Mouse (Mus musculus): ENCODE data around the gene Celf3. TPM values are rescaled to one million over a fixed set of nuclear protein-coding genes. Genes with fewer than 3 reads are reported as not detected.

Celf3 gene
- total RNA-seq, 2 experiments from 2014 or later = not detected

DNA sequence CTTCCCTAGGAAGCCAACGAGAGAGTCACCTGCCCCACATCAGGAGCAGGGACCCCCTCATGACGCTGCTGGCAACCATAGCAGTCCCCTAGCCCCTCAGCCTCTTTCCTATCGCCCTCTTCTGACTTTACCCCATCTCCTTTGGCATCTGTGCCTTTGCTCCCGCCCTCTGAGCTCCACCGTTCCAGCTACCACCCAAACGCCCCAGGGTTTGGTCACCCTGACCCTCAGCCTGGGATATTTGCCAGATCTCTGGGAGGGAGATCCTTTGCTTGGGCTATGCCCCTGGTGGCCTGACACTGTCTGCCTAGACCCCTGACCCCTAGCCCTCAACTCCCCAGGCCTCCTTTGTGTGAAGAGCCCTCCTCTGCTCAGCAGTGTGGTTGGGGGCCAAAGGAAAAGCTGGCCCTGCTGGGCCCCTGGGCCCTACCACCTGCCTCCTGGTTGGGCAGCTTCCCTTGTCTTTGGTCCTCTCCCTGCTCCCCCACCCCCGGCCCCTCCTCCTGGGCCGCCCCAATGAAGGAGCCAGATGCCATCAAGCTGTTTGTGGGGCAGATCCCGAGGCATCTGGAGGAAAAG lies 585 bp downstream of the Celf3 start:
- ATAC-seq (replicated peaks; ENCODE audit: low FRiP score, poor library complexity, severe bottlenecking) = no peak

DNA sequence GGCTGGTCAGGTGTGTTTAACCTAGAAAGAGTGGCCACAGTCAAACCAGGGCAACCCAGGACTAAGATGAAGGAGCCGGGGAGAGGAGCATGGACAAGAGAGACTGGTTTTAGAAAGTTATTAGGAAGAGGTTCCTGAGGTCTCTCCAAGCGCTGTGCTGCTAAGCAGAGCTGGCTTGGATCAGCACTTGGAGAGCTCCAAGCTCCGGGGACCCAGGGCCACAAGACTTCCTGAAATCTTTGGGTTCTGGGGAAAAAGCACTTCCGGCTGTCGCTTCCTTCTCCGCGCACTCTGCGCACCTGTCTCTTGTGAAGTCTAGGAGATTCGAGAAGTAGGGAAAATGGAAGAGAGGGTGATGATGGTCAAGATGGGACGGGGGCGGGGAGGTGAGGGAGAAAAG lies 1.5 kb downstream of the Celf3 start:
- ATAC-seq (replicated peaks; ENCODE audit: low FRiP score, poor library complexity, severe bottlenecking) = no peak

DNA sequence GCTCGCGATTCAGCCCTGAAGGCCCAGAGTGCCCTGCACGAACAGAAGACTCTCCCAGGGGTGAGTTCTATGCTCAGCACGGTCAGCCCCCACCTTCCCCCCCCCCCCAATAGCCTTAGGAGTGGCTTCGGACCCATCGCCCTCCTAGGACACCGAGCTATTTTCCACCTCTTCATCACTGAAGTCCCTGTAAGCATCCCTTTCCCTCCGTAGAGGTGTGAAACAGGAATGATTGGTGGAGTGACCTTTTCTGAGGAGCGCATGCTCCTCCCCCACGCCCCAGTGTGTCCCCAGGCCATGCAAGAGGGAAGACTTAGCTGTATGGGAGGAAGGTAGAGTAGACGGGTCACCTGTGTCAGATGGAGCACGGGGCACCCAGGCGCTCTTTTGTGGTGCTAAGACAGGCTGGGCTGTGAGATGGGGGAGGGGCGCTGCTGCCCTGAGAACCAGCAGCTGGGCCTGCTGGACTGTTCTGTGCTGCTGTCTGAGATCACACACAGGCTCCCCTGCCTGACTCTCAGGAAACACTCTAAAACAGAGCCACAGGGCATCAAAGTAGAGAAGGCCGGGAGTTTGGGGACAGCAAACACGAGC lies 2.3 kb downstream of the Celf3 start, which contains the start of gene Riiad1:
TSS of gene Riiad1 (minus strand) at position 51 of the 594 bp plus-strand sequence.
- ATAC-seq (replicated peaks; ENCODE audit: low FRiP score, poor library complexity, severe bottlenecking) = no peak

DNA sequence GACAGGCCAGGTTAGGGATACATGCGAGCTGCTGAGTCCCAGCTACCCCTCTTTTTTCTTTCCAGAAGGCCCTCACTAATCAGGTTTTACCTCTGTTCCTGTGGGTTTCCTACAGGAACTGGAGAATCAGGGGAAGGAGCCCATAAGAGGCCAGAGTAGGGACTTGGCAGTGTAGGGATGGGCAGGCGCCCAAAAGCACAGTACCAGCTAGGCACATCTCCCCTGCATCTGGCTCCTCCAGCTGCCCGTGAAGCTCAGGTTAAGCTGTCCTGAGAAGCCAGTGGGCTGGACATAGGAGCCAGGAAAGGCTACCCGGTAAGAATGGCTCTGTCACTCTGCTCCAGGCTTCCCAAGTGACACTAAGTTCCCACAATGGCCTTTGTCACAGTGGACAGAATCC lies 3.3 kb downstream of the Celf3 start:
- no peak for ATAC-seq (replicated peaks; ENCODE audit: low FRiP score, poor library complexity, severe bottlenecking)

DNA sequence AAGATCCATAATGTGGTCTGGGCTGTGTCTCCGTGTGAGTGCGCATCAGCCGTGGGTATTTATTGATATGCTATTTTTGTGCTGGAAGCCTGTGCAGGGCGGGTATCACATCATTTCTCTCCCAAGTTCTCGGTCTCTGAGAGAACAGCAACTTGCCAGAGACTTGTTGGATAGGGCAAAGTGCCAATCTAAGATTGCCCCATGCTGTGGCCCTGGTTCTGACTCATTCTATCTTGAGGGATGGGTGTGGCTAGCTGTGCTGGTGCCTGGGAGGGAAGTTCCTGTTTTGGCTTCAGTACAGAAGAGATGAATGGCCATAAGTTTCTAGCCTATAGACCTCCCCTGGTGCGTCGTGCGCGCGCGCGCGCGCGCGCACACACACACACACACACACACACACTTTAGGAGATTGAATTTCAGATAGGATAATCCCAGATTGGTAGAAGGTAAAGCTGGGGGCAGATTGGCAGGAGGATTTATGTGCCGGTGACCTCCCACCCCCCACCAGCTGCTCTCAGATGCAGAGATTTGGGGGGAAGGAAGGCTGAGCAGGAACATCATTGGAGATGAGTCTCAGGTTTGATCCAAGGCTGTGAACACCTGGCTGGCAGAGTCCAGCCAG lies 4.8 kb downstream of the Celf3 start:
- ATAC-seq (replicated peaks; ENCODE audit: low FRiP score, poor library complexity, severe bottlenecking) = no peak

DNA sequence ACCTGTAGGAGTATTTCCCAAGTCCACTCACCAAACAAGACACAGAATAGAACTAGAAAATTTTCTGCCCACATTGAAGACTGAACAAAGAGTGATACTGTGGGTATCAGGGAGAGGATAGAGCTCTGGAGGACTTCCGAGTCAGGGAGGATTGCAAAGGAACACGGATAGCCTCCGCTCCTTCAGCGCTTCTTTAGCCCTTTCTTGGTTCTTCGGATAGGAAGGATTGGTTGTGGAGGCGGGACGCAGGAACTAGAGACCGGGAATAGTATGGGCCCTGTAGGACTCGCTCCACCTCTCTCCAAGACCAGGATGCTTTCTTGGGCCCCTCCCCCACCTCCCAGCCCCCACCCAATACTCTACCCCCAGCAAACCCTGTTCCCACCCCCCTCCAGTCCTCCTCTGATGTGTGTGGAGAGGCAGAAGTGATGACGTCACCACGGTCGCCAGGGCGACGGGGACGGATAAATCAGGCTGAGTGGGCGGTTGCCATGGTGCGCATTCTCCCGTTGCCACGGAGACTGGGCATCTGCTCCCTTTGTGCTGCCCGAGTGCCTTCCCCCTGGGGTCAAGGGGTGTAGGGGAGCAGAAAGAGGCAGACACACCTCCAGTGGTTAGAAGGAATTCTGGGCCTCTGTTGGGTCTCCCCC lies 5.8 kb downstream of the Celf3 start:
- no peak for ATAC-seq (replicated peaks; ENCODE audit: low FRiP score, poor library complexity, severe bottlenecking)

DNA sequence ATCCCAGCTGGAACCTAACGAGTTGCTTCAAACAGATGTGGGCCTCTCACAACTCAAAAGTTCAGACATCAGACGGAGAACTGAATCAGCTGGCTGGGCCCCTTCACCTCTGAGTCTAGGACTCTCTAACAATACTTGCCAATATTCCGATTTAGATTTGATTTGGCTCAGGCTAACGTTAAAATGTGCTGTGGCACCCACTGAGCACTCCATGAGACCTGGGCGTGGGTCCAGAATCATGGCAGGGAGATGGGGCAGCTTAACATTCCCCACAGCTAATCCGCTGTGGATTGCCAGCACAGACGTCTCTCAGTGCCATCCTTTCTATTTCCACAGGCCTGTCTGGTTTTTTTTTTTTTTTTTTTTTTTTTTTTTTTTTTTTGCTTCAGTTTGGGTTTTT lies 7.8 kb downstream of the Celf3 start:
- no peak for ATAC-seq (replicated peaks; ENCODE audit: low FRiP score, poor library complexity, severe bottlenecking)

DNA sequence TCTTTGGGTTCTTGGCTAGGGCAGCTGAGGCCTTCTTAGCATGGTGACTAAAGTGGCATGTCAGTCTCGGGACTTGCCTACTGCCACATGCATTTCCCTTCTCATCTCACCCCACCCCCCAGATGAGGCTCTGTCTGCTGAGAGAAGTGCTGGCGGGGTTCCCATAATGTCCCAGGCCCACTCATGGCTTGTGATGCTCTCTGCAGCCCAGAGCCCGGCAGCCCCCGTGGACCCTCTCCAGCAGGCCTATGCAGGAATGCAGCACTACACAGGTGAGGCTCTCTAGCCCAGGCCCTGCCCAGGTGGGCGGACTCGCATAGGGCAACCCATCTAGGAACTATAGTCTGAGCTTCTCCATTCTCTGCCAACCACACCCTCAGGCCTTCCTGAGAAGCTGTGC lies 9.5 kb downstream of the Celf3 start:
- ATAC-seq (replicated peaks; ENCODE audit: low FRiP score, poor library complexity, severe bottlenecking) = no peak

DNA sequence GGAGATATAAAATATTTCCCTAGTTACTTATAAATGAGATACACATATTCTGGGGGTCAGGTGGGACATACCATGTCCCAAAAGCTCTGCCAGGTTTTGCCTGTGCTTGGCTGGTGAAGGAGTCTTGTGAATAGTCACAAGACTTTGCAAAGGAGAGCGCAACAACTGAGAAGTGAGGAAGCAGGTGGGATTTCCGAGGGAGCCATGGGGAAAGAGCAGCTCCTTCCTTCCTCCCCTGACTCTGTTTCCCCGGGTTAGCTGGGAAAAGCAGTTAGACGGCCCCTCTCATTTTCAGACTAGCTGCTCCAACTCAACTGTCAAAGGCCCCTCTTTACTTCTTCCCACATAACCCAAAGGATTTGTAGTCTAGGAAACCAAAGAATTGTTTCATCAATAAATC lies 19.1 kb downstream of the Celf3 start:
- ATAC-seq (replicated peaks; ENCODE audit: low FRiP score, poor library complexity, severe bottlenecking) = no peak

DNA sequence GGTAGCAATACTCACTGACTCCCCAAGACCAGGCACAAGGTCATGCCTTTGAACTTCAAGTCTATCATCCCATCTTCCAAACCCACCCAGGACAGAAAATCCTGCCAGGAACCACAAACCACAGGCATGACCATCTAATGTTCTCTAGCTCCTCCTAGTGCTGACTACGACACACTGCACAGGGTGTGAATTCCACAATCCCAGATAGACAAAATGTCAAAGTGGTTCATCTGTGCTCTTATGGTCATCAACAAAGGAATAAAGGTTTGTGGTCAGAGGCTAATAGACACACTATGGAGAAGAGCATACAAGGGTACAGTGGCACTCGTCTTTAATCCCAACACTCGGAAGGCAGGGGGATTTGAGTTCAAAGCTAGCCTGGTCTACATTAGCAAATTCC lies 24.1 kb downstream of the Celf3 start:
- ATAC-seq (replicated peaks; ENCODE audit: low FRiP score, poor library complexity, severe bottlenecking) = peak; percentile 74

DNA sequence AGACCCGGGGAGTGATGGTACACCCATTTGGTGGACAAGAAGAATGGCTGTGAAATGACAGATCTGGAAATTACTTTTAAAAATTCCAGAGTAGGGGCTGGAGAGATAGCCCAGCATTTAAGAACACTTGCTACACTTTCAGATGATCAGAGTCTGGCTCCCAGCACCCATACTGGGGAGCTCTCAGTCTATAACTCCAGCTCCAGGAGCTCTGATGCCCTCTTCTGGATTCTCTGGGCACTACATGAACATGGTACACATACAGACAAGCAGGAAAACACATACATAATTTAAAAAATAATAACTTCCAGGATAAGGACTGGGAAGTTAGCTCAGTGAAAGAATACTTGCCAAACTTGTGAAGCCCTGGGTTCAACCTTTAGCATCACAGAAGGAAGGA lies 28.6 kb downstream of the Celf3 start:
- ATAC-seq (replicated peaks; ENCODE audit: low FRiP score, poor library complexity, severe bottlenecking) = no peak

DNA sequence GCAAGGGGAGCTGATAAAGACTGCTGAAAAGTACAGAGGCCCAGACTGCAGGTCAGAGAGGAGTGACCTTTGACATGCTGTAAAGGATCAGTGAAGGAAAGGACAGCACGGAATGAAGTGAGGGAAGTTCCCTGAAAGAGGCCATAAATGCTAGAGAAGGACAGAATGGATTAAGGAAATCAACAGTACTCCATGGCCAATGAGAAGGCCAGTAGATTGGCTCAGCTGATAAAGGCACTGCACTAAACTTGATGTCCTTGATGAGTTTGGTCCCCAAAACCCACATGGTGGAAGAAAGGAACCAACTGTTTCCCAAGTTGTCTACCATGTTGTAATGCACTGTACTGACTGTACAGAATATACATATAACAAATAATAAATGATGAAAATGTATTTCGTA lies 48.6 kb downstream of the Celf3 start:
- no peak for ATAC-seq (replicated peaks; ENCODE audit: low FRiP score, poor library complexity, severe bottlenecking)

DNA sequence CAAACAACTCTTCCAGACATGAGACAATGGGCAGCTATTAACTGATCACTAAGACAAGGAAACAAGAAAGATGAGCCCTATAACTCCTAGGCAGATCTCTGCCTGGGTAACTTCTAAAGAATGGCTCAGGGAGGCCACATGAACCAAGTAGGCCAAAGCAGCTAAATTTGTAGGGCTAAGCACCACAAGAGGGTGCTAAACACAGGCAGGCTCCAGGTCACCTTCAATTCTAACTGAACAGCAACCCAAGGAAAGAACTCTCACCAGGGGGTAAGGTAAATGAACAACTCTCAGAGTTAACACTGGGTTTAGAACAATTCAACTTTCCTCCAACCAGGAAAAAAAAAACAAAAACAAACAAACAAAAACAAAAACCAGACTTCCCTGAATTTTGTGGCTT lies 55.9 kb downstream of the Celf3 start:
- 0 out of 2 replicates have a peak, but pooled peaks have one; percentile 49 for ATAC-seq (replicated peaks; ENCODE audit: low FRiP score, poor library complexity, severe bottlenecking)

DNA sequence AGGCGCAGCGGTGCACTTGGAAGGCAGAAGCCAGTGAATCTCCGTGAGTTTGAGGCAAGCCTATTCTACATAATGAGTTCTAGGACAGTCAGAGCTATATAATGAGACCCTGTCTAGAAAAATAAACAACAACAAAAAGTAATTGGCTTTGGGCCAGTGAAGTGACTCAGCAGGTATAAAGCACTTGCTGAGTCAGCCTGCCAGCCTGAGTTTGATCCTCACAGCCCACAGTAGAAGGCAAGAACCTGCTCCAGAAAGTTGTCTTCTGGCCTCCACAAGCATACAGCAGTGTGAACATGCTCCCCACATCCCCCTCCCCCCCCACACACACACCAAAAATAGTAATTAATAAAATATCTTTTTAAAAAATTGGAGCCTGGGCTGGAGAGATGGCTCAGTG lies 59.1 kb downstream of the Celf3 start:
- ATAC-seq (replicated peaks; ENCODE audit: low FRiP score, poor library complexity, severe bottlenecking) = peak; percentile 77

Other genes starting within 250 kb of the Celf3 start
- gene Gm4778, start 214.3 kb upstream of the Celf3 start, total RNA-seq (2015; ENCODE audit: low replicate concordance) = not detected in 2 replicates
- gene Gm4778, start 214.3 kb upstream of the Celf3 start, total RNA-seq (2017; ENCODE audit: low replicate concordance) = not detected in 2 replicates
- 2.9 TPM in 1 of 2 replicates, not detected in the other for gene Them4, start 168.2 kb upstream of the Celf3 start, total RNA-seq (2015; ENCODE audit: low replicate concordance)
- 0.84 and 1.2 TPM in 2 replicates for gene Them4, start 168.2 kb upstream of the Celf3 start, total RNA-seq (2017; ENCODE audit: low replicate concordance)
- gene Them5, start 136.2 kb upstream of the Celf3 start, total RNA-seq (2015; ENCODE audit: low replicate concordance) = not detected in 2 replicates
- not detected in 2 replicates for gene Them5, start 136.2 kb upstream of the Celf3 start, total RNA-seq (2017; ENCODE audit: low replicate concordance)
- not detected in 2 replicates for gene C2cd4d, start 115.9 kb upstream of the Celf3 start, total RNA-seq (2015; ENCODE audit: low replicate concordance)
- not detected in 2 replicates for gene C2cd4d, start 115.9 kb upstream of the Celf3 start, total RNA-seq (2017; ENCODE audit: low replicate concordance)
- not detected in 2 replicates for gene Rorc, start 105.5 kb upstream of the Celf3 start, total RNA-seq (2015; ENCODE audit: low replicate concordance)
- not detected in 2 replicates for gene Rorc, start 105.5 kb upstream of the Celf3 start, total RNA-seq (2017; ENCODE audit: low replicate concordance)
- gene Lingo4, start 79.8 kb upstream of the Celf3 start, total RNA-seq (2015; ENCODE audit: low replicate concordance) = not detected in 2 replicates
- not detected in 2 replicates for gene Lingo4, start 79.8 kb upstream of the Celf3 start, total RNA-seq (2017; ENCODE audit: low replicate concordance)
- 1.9 and 6.5 TPM in 2 replicates for gene Tdrkh, start 65.0 kb upstream of the Celf3 start, total RNA-seq (2015; ENCODE audit: low replicate concordance)
- gene Tdrkh, start 65.0 kb upstream of the Celf3 start, total RNA-seq (2017; ENCODE audit: low replicate concordance) = 1.7 TPM in 1 of 2 replicates, not detected in the other
- gene Mrpl9, start 35.0 kb upstream of the Celf3 start, total RNA-seq (2015; ENCODE audit: low replicate concordance) = 11.5 and 20.8 TPM in 2 replicates
- gene Mrpl9, start 35.0 kb upstream of the Celf3 start, total RNA-seq (2017; ENCODE audit: low replicate concordance) = 10.5 and 13.0 TPM in 2 replicates
- gene Oaz3, start 34.4 kb upstream of the Celf3 start, total RNA-seq (2015; ENCODE audit: low replicate concordance) = not detected in 2 replicates
- not detected in 2 replicates for gene Oaz3, start 34.4 kb upstream of the Celf3 start, total RNA-seq (2017; ENCODE audit: low replicate concordance)
- not detected in 2 replicates for gene Riiad1, start 2.0 kb downstream of the Celf3 start, total RNA-seq (2015; ENCODE audit: low replicate concordance)
- gene Riiad1, start 2.0 kb downstream of the Celf3 start, total RNA-seq (2017; ENCODE audit: low replicate concordance) = not detected in 2 replicates
- 6.7 and 9.8 TPM in 2 replicates for gene Snx27, start 104.4 kb downstream of the Celf3 start, total RNA-seq (2015; ENCODE audit: low replicate concordance)
- 13.0 and 13.8 TPM in 2 replicates for gene Snx27, start 104.4 kb downstream of the Celf3 start, total RNA-seq (2017; ENCODE audit: low replicate concordance)
- not detected in 2 replicates for gene Gm10972, start 164.8 kb downstream of the Celf3 start, total RNA-seq (2015; ENCODE audit: low replicate concordance)
- not detected in 2 replicates for gene Gm10972, start 164.8 kb downstream of the Celf3 start, total RNA-seq (2017; ENCODE audit: low replicate concordance)
- 0.77 and 2.5 TPM in 2 replicates for gene Tuft1, start 180.6 kb downstream of the Celf3 start, total RNA-seq (2015; ENCODE audit: low replicate concordance)
- gene Tuft1, start 180.6 kb downstream of the Celf3 start, total RNA-seq (2017; ENCODE audit: low replicate concordance) = 4.5 and 10.5 TPM in 2 replicates
- not detected in 2 replicates for gene Selenbp2, start 215.3 kb downstream of the Celf3 start, total RNA-seq (2015; ENCODE audit: low replicate concordance)
- 0.43 and 4.3 TPM in 2 replicates for gene Selenbp2, start 215.3 kb downstream of the Celf3 start, total RNA-seq (2017; ENCODE audit: low replicate concordance)